Mouse (Mus musculus) myocyte (in vitro differentiated cells): ENCODE measurements at regions not wholly inside any gene's neighbourhood (a gene's known extent, or its start where the extent isn't known, plus 50 kb on each side); places are given as distances from the start of the nearest gene placed in this dataset.

Experiments used
- E2F4 ChIP-seq: IDR thresholded peaks from one replicate; pipeline ENCODE4 v1.6.1; 2011; ENCODE audit warnings: mild to moderate bottlenecking, control low read depth, moderate library complexity; ENCODE audit not compliant: insufficient read depth
- MAX ChIP-seq: IDR thresholded peaks from one replicate; pipeline ENCODE4 v1.6.1; 2011; ENCODE audit warnings: low read depth, mild to moderate bottlenecking, control low read depth

GRCm38 (mm10) chr13:107688972-107689371 lies 355.3 kb upstream of the Smim15 start:
- TF ChIP-seq MAX: no peak
- TF ChIP-seq E2F4: no peak
